Mouse (Mus musculus): ENCODE measurements around the gene Gm21319. TPM values are rescaled to one million over a fixed set of nuclear protein-coding genes. Genes with fewer than 3 reads are reported as not detected.
"Not testable (repeated sequence)": the region's sequence is repeated elsewhere in the genome, so short reads cannot be mapped to it uniquely, and the experiment has no call there.

The Gm21319 gene
- total RNA-seq (2021) (not detected), polyA plus RNA-seq (2012; rRNA removed) (not detected in 2 replicates)
- long read RNA-seq: 0 reads

DNA sequence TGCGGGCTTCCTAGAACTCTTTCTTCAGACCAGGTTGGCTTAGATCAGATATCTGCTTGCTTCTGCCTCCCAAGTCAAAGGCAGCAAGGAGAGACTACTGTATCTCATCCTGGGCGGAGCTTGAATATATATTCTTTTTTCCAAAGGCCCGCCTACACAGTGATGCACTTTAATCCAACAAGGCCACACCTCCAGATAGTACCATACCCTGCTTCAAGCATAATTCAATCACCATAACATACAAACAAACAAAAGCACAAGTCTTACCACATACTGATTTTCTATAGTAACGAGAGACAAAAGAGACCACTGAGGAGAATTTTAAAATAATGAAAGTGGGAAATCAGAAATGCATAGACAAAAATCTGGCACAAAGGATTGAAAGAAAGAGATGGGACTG is at the start of gene Gm21319:
TSS of gene Gm21319 (minus strand) at position 101 of the 400 bp plus-strand sequence.
- DNase-seq; H3K4me1 ChIP-seq (ENCODE audit: control insufficient read depth, insufficient read depth, low read length); H3K36me3 ChIP-seq (ENCODE audit: control insufficient read depth, insufficient read depth, low read length); H3K27ac ChIP-seq; H3K79me2 ChIP-seq (replicated peaks; ENCODE audit: control insufficient read depth, insufficient read depth, low read length); H3K9ac ChIP-seq (ENCODE audit: low read depth, low read length); intact Hi-C loops (cut with DNase I); H3K27me3 ChIP-seq (ENCODE audit: control insufficient read depth, insufficient read depth, low read length); H3K4me3 ChIP-seq: not testable (repeated sequence)
- 75% methylated on average over 4 of the region's 4 CpGs for WGBS

GRCm38 (mm10) chr12:87816277-87816676 is 40.7 kb upstream of the Gm21319 start, which contains the start of gene BB287469:
Gene BB287469 (plus strand): TSS chr12:87816577.
- H3K9ac ChIP-seq (ENCODE audit: low read depth, low read length); intact Hi-C loops (cut with DNase I): not testable (repeated sequence)
- 77% methylated on average over 4 of the region's 6 CpGs for WGBS

DNA sequence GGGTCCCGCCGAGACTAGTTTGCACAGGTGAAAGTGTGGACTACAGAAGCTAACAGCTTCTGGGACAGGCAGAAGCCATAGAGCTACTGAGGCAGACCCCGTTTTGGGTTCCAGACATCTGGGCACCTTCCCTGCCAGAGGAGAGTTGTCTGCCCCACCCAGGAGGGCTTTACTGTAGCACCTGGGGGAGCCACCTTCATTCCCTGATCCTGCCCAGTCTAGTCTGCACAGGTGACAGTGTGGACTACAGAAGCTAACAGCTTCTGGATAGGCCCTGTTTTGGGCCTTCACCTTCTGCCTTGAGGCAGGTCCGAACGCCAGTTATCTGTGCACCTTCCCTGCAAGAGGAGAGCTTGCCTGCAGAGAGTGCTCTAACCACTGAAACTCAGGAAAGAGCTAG is 22.4 kb upstream of the Gm21319 start:
- H3K36me3 ChIP-seq (ENCODE audit: control insufficient read depth, insufficient read depth, low read length); H3K4me3 ChIP-seq; H3K9ac ChIP-seq (ENCODE audit: low read depth, low read length); H3K27me3 ChIP-seq (ENCODE audit: control insufficient read depth, insufficient read depth, low read length); H3K79me2 ChIP-seq (replicated peaks; ENCODE audit: control insufficient read depth, insufficient read depth, low read length); DNase-seq; H3K4me1 ChIP-seq (ENCODE audit: control insufficient read depth, insufficient read depth, low read length); H3K27ac ChIP-seq; intact Hi-C loops (cut with DNase I): not testable (repeated sequence)
- WGBS: 74% methylated on average over 5 of the region's 5 CpGs

More at GRCm38 (mm10) chr12:87816277-87816676, 40.7 kb upstream of the Gm21319 start, which contains the start of gene BB287469:
- H3K27me3 ChIP-seq (ENCODE audit: control insufficient read depth, insufficient read depth, low read length); H3K79me2 ChIP-seq (replicated peaks; ENCODE audit: control insufficient read depth, insufficient read depth, low read length); H3K4me1 ChIP-seq (ENCODE audit: control insufficient read depth, insufficient read depth, low read length); H3K36me3 ChIP-seq (ENCODE audit: control insufficient read depth, insufficient read depth, low read length); H3K4me3 ChIP-seq; H3K27ac ChIP-seq; DNase-seq: not testable (repeated sequence)

GRCm38 (mm10) chr12:87795212-87795611 is 19.7 kb upstream of the Gm21319 start, which contains the start of gene Gm21936:
Gene Gm21936 (plus strand): TSS chr12:87795512.
- WGBS: 67% methylated on average over 1 of the region's 1 CpGs
- H3K4me1 ChIP-seq (ENCODE audit: control insufficient read depth, insufficient read depth, low read length); DNase-seq; H3K27me3 ChIP-seq (ENCODE audit: control insufficient read depth, insufficient read depth, low read length); H3K36me3 ChIP-seq (ENCODE audit: control insufficient read depth, insufficient read depth, low read length); H3K9ac ChIP-seq (ENCODE audit: low read depth, low read length); intact Hi-C loops (cut with DNase I); H3K79me2 ChIP-seq (replicated peaks; ENCODE audit: control insufficient read depth, insufficient read depth, low read length); H3K27ac ChIP-seq; H3K4me3 ChIP-seq: not testable (repeated sequence)

Other genes starting within 250 kb of the Gm21319 start
- gene Oog1, start 173.1 kb downstream of the Gm21319 start, total RNA-seq (2021): not detected
- gene Oog1, start 173.1 kb downstream of the Gm21319 start, polyA plus RNA-seq (2012; rRNA removed): not detected in 2 replicates
- gene Gm4027, start 156.9 kb downstream of the Gm21319 start, total RNA-seq (2021): not detected
- gene Gm4027, start 156.9 kb downstream of the Gm21319 start, polyA plus RNA-seq (2012; rRNA removed): not detected in 2 replicates
- gene Gm16381, start 131.1 kb downstream of the Gm21319 start, total RNA-seq (2021): not detected
- gene Gm16381, start 131.1 kb downstream of the Gm21319 start, polyA plus RNA-seq (2012; rRNA removed): not detected in 2 replicates
- gene Gm21936, start 19.8 kb upstream of the Gm21319 start, total RNA-seq (2021): not detected
- gene Gm21936, start 19.8 kb upstream of the Gm21319 start, polyA plus RNA-seq (2012; rRNA removed): not detected in 2 replicates
- gene BB287469, start 40.8 kb upstream of the Gm21319 start, total RNA-seq (2021): not detected
- gene BB287469, start 40.8 kb upstream of the Gm21319 start, polyA plus RNA-seq (2012; rRNA removed): not detected in 2 replicates
- not detected for gene Gm2001, start 66.6 kb upstream of the Gm21319 start, total RNA-seq (2021)
- not detected in 2 replicates for gene Gm2001, start 66.6 kb upstream of the Gm21319 start, polyA plus RNA-seq (2012; rRNA removed)
- not detected for gene Gm2016, start 98.3 kb upstream of the Gm21319 start, total RNA-seq (2021)
- gene Gm2016, start 98.3 kb upstream of the Gm21319 start, polyA plus RNA-seq (2012; rRNA removed): not detected in 2 replicates
- not detected for gene Gm2022, start 119.6 kb upstream of the Gm21319 start, total RNA-seq (2021)
- not detected in 2 replicates for gene Gm2022, start 119.6 kb upstream of the Gm21319 start, polyA plus RNA-seq (2012; rRNA removed)
- not detected for gene Gm2035, start 144.1 kb upstream of the Gm21319 start, total RNA-seq (2021)
- gene Gm2035, start 144.1 kb upstream of the Gm21319 start, polyA plus RNA-seq (2012; rRNA removed): not detected in 2 replicates
- not detected for gene Gm2042, start 178.3 kb upstream of the Gm21319 start, total RNA-seq (2021)
- gene Gm2042, start 178.3 kb upstream of the Gm21319 start, polyA plus RNA-seq (2012; rRNA removed): not detected in 2 replicates
- gene Gm2075, start 236.1 kb upstream of the Gm21319 start, total RNA-seq (2021): not detected
- gene Gm2075, start 236.1 kb upstream of the Gm21319 start, polyA plus RNA-seq (2012; rRNA removed): not detected in 2 replicates
- not detected for gene Gm6803, start 243.0 kb upstream of the Gm21319 start, total RNA-seq (2021)
- not detected in 2 replicates for gene Gm6803, start 243.0 kb upstream of the Gm21319 start, polyA plus RNA-seq (2012; rRNA removed)